ENCODE assay signal across 1 mouse cellular context in genomic region chr6:83118369-83118768, GRCm38 (mm10).
TF ChIP-seq lines count a peak whose summit lies in the region.

No protein-coding gene starts in this region.

TF ChIP-seq in MEL, 35 proteins besides CTCF, POLR2A, EP300 and RAD21:
- TF ChIP-seq E2F4 (IDR thresholded peaks at IDR 0.05; ENCODE audit: borderline replicate concordance, low read depth, low read length): no peak
- 0 out of 2 replicates have a peak, but pooled peaks have one; percentile 1 for TF ChIP-seq SMC3 (IDR thresholded peaks at IDR 0.05; ENCODE audit: low read depth, low read length)
- no peak for TF ChIP-seq ELF1 (IDR thresholded peaks at IDR 0.05; ENCODE audit: low read depth, low read length)
